Mouse (Mus musculus): ENCODE measurements around the gene Slc25a30.
"Not testable (repeated sequence)": the region's sequence is repeated elsewhere in the genome, so short reads cannot be mapped to it uniquely, and the experiment has no call there.

The Slc25a30 gene

DNA sequence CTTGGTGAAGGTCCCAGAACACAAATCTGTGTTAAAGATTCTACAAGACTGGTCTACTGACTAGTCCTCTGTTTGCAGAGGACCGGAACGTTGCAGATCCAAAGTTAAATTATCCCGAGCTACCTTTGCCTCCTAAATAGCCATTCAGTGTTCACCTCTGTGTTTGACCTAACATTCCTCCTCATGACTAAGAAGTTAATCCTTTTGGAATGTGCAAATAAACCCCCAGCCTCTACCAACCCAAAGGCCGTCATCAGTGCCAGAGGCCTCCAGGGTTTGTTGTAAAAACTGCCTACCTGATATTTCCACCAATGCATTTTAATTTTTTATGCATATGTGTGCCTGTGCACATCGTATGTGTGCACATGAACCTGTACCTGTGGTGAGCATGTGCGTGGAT, 7.5 kb upstream of the Slc25a30 start:
- in situ Hi-C loops (cut with MboI; ENCODE audit: low sequenced_read_pairs), result no loop called here

DNA sequence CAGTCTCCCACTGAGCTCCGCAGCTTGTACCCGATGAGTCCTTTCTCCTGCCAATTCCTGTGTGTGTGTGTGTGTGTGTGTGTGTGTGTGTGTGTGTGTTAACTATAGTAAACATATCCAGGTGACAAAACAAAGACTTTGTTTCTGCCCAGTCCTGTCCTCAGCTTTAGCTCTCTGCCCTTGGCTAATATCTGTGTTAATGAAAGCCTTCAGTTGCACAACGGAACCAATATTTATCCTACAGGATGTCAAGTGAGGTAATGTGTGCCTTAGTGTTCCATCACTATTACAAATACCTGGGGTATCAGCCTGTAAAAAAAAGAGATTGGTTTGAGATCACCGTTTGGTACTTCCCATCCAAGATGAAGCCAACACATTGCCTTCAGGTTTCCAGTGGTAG, 6.3 kb upstream of the Slc25a30 start:
- in situ Hi-C loops (cut with MboI; ENCODE audit: low sequenced_read_pairs), result no loop called here

DNA sequence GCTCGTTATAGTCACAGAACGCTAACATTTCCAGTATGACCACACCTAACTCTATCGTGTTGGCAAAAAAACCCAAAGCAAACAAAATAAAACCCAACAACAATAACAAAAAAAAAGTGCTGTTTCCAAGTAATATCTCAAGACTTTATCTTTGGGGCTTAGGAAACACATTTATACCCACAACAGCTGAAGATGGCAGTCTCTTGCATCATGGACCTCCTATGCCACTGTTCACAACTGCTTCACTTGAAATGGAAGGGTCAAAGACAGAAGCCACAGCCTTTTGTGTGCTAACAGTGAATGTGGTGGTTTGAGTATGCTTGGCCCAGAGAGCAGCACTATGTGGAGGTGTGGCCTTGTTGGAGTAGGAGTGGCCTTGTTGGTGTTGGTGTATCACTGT, 4.5 kb upstream of the Slc25a30 start:
- in situ Hi-C loops (cut with MboI; ENCODE audit: low sequenced_read_pairs), result no loop called here

- in situ Hi-C loops (cut with MboI; ENCODE audit: low sequenced_read_pairs), result no loop called here
These were observed 3.7 kb upstream of the Slc25a30 start for GRCm38 (mm10) chr14:75790411-75790996.

- in situ Hi-C loops (cut with MboI; ENCODE audit: low sequenced_read_pairs), result no loop called here
These were observed 2.5 kb upstream of the Slc25a30 start for GRCm38 (mm10) chr14:75789291-75789690.

- in situ Hi-C loops (cut with MboI; ENCODE audit: low sequenced_read_pairs), result no loop called here
These were observed 948 bp upstream of the Slc25a30 start for GRCm38 (mm10) chr14:75787794-75788175.

DNA sequence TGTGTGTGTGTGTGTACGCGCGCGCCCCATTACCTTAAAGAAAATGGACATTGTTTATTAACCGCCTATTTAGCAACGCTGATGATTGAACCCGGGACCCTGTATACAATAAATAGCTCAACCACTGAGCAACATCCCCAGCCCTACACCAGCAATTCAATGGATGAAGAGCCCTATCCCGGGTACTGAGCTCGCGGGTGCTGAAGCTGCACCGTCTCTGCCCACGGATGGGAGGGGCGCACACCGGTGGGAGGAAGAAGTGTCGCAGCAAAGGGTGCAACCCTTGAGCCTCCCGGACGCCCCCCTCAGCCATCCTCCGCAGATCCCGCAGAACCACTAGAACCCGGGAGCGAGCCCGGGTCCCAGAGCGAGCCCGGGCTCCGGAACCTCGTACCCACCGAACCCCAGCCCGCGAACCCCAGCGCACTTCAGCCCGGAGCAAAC, 391 bp downstream of the Slc25a30 start:
- in situ Hi-C loops (cut with MboI; ENCODE audit: low sequenced_read_pairs), result no loop called here

DNA sequence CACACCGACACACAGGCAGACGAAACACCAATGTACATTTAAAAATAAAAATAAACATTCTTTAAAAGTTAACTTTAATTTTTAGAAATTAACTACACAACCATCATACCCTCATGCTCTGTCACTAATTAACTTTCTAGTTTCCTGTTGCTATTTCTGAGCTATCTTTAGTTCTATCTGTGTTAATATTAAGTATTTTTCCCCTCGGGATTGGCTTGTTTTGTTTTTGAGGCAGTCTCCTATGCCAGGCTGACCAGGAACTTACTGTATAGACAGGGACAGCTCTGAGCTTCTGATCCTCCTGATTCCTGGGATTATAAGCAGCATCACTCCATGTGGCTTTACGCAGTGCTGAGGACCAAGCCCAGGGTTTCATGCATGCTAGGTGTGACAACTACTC, 6.9 kb downstream of the Slc25a30 start:
- in situ Hi-C loops (cut with MboI; ENCODE audit: low sequenced_read_pairs), result no loop called here

GRCm38 (mm10) chr14:75776637-75777036, 10.2 kb downstream of the Slc25a30 start:
- in situ Hi-C loops (cut with MboI; ENCODE audit: low sequenced_read_pairs), result no loop called here

GRCm38 (mm10) chr14:75773431-75773830, 13.4 kb downstream of the Slc25a30 start:
- in situ Hi-C loops (cut with MboI; ENCODE audit: low sequenced_read_pairs), result no loop called here

DNA sequence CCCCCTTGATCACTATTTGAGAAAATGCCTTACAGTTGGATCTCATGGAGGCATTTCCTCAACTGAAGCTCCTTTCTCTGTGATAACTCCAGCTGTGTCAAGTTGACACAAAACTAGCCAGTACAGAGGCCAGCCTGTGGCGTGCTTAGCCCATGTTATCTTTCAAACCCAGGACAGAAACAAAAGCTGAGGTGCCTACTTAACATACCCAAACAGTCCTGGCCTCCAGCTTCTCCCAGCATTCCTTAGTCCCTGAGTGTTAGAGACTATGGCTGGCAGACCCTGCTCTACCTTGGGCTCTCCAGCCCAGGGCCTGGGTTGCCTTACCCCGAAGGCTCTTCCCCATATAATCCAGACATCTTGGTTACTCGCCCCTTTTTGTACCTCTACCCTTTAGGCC, 14.4 kb downstream of the Slc25a30 start:
- in situ Hi-C loops (cut with MboI; ENCODE audit: low sequenced_read_pairs), result not testable (repeated sequence)

DNA sequence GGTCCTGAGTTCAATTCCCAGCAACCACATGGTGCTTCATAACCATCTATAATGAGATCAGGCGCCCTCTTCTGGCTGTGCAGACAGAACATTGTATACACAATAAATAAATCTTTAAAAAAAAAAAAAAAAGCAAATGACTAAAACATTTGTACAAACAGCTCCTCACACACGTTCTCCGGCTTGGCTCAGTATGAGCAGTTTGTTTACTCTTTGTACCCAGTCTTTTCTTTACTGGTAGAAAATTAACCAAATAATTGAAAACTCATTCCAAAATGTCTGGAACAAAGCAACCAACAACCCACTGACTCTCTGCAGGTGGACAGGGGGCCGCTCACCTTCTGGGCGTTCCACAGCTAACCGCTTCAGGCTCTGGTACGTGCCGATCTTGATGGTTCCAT, 15.7 kb downstream of the Slc25a30 start:
- in situ Hi-C loops (cut with MboI; ENCODE audit: low sequenced_read_pairs), result no loop called here

DNA sequence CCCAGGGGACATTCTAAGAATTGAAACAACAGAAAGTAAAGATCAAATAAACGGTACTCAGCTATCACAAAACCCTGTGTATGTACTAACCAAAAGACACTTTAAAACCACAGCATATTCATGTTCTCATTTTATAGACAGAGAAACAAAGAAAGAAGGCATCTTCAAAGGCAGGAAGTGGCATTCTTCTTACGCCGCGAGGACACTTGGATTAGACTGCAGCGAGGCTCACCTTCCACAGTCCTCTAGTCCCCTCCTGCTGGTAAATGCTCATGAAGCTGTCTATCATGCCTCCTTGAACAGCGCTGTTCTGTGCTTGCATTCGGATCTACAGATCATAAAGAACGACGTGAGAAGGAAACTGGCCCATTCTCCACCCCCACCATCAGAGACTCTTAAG, 17.5 kb downstream of the Slc25a30 start:
- in situ Hi-C loops (cut with MboI; ENCODE audit: low sequenced_read_pairs), result no loop called here

- in situ Hi-C loops (cut with MboI; ENCODE audit: low sequenced_read_pairs), result no loop called here
These were observed 18.6 kb downstream of the Slc25a30 start for GRCm38 (mm10) chr14:75768275-75768608.

DNA sequence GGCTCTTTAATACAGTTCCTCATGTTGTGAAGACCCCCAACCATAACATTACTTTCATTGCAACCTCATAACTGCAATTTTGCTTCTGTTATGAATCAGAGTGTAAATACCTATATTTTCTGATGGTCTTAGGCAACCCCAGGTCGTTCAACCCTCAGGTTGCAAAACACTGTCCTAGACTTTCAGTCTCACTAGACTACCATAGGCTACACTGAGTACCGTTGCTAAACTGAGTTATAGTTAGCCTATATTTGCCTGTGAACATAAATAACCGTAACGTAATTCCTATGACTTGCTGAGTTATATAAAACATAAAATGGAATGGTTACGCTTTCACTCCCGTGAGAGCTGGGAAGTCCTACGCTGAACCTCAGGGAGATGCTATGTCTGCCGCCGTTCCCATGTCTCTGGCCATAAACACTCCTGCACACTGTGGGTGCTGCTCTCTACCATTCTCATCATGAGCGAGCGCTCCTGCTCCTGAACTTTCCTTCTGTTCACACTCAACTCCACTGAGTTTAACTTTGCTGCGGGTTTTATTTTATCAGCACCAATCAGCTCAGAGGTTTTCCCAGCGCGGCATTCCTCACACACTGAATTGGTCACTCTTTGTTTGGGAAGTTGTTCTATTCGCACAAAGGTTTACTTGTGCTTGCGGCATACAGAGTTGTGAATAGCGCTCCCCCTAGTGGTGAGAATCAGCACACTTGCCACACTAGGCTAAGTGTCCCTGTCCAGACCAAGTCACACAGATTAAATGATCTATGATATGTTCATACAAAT, 19.2 kb downstream of the Slc25a30 start:
- in situ Hi-C loops (cut with MboI; ENCODE audit: low sequenced_read_pairs), result no loop called here

- in situ Hi-C loops (cut with MboI; ENCODE audit: low sequenced_read_pairs), result no loop called here
These were observed 25.6 kb downstream of the Slc25a30 start for GRCm38 (mm10) chr14:75761028-75761805.

- in situ Hi-C loops (cut with MboI; ENCODE audit: low sequenced_read_pairs), result no loop called here
These were observed 28.4 kb downstream of the Slc25a30 start for GRCm38 (mm10) chr14:75758401-75758800.

DNA sequence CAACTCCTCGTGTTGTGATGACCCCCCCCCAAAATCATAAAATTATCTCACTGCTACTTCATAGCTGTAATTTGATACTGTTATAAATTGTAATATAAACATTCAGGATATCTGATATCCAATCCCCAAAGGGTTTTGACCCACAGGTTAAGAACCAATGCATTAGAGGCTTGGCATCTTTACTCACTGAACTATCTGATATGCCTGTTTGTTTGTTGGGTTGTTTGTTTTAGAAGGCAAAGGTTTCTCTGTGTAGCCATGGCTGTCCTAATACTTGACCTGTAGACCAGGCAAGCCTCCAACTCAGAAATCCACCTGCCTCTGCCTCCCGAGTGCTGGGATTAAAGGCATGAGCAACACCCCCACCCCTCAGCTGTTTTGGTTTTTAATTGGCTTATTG, 29.0 kb downstream of the Slc25a30 start:
- in situ Hi-C loops (cut with MboI; ENCODE audit: low sequenced_read_pairs), result no loop called here

GRCm38 (mm10) chr14:75756971-75757370, 29.9 kb downstream of the Slc25a30 start:
- in situ Hi-C loops (cut with MboI; ENCODE audit: low sequenced_read_pairs), result no loop called here

- in situ Hi-C loops (cut with MboI; ENCODE audit: low sequenced_read_pairs), result no loop called here
These were observed 32.6 kb downstream of the Slc25a30 start, which contains the start of gene Cog3 for GRCm38 (mm10) chr14:75753991-75754817. TSS of gene Cog3 (minus strand) at chr14:75754517.

DNA sequence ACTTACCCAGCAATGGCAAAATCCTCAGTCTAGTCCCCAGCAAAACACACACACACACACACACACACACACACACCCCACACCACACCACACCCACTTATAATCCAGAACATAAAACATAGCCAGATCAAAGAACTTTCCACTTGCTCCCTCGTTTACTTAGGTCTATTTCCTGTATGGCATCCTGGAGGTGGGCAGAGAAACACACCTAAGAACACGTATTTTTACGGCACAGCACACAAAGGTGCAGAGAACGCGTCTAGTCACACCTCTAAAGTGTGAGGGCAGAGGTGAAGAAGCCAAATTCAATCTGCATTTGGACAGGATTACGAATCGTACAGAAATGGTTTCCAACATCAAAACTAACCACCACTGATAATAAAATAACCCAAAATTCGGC, 33.6 kb downstream of the Slc25a30 start:
- in situ Hi-C loops (cut with MboI; ENCODE audit: low sequenced_read_pairs), result no loop called here
